Mouse (Mus musculus) liver, embryonic 14.5 days (tissue): Measurements from ENCODE around the gene Tldc2.

Source experiments
- CTCF ChIP-seq: IDR thresholded peaks from 2 replicates; pipeline ENCODE4 v1.5.1; 2016; ENCODE audit warnings: antibody characterized with exemption, low read depth, control low read depth
- EP300 ChIP-seq: IDR thresholded peaks from 2 replicates; pipeline ENCODE4 v1.6.1; 2016; ENCODE audit warnings: antibody characterized with exemption, low read depth

DNA sequence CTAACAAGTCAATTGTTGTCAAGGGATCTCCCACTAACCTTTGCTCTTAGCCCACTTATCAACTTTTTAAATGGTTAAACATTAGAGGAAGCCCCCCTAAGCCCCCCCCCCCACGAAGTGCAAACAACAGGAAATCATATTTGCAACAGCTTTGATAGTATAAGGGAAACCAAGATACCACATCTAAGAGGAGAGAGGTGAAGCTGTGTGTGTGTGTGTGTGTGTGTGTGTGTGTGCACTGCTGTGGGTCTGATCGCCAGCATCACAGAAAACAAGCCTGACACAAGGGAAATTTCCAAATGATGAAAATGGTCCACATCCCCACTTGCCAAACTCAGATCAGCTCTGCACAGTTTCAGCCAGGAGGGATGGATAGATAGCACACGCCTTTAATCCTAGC, 32.2 kb downstream of the Tldc2 start:
- TF ChIP-seq CTCF (no peak), EP300 (no peak)
